Mouse (Mus musculus) cortical plate, adult 2 months (tissue): Measurements from ENCODE around the gene Adamtsl2.

ENCODE experiments used
- CTCF ChIP-seq: fragments of 200-500 bp; IDR thresholded peaks from 2 replicates; pipeline ENCODE4 v1.5.1; 2011; ENCODE audit warnings: mild to moderate bottlenecking, control low read depth, low read length; ENCODE audit not compliant: insufficient read depth; ENCODE audit errors: extremely low read depth
- POLR2A ChIP-seq: fragments of 200-500 bp; IDR thresholded peaks from 2 replicates; pipeline ENCODE4 v1.6.1; 2011; ENCODE audit warnings: mild to moderate bottlenecking, low read length, control low read depth; ENCODE audit not compliant: insufficient read depth; ENCODE audit errors: extremely low read depth

- TF ChIP-seq CTCF, result no peak
- no peak for TF ChIP-seq POLR2A
These were observed 16.0 kb downstream of the Adamtsl2 start for GRCm38 (mm10) chr2:27095178-27095577.
